Comparison of ENCODE assay signal across 8 mouse cellular contexts in the genomic region with DNA sequence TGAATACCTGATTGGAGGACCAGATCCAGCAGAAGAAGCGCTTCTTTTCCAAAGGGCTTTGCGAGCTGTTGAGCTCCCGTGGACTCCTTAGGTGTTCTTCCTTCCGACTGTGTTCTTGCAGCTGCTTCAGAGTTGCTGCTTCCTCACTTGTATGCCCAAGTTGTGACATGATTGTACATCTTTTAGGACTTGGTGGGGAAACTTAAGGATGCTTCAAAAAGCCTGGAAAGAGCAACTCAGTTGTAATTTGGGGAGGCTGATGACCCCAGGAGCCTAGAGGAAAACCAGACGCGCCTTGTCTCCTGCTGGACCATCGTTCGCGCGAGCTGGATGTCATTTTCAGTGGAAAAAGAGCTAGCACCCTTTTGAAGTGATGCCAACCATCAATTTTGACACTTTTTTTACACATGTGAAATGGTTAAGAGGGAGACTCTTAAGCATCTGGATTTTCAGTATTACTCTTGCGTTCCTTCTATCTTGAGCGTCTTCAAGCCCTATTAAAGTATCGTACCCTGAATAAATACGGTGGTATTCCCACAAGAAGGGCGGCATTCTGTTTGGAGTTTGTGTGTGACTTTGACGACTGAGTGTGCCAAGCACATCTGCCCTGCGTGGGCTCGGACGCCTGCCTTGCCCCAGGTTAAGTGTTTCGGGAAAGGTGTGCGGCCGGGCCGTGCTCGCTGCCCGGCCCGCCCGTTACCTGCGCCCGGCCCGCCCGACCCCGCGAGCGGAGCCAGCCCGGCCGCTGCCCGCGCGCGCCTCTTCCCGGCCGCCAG. TPM values are rescaled to one million over a fixed set of nuclear protein-coding genes. Genes with fewer than 3 reads are reported as not detected.
DNase-seq lines count a peak whose midpoint lies in the region; ATAC-seq and TF ChIP-seq lines count a peak whose summit lies in the region.
"Had no signal": no experiment of that assay in that cellular context is flagged by ENCODE, and none has a peak within 500 bp of the region (broad histone marks: within the 10 kb centered on the region; RNA-seq: fewer than 3 reads in every experiment).

No protein-coding gene starts in this region.

- TF ChIP-seq CTCF in olfactory bulb, adult 2 months (IDR thresholded peaks at IDR 0.05; ENCODE audit: insufficient read depth, low read depth, low read length) = no peak

- peak overlapping the region; percentile 93 for H3K27ac ChIP-seq in lung, embryonic 15.5 days
- H3K27ac ChIP-seq in embryonic facial prominence, embryonic 12.5 days = peak overlapping the region; percentile 63; the same call in 1 of the 2 replicates
- H3K27ac ChIP-seq in limb, embryonic 11.5 days (replicated peaks; ENCODE audit: low read depth, low read length) = peak overlapping the region; percentile 91
- H3K27ac ChIP-seq in olfactory bulb, adult 2 months (ENCODE audit: insufficient read depth, low read depth, low read length) = peak overlapping the region; percentile 60; the same call in 1 of the 2 replicates

- peaks cover 17% of the 10 kb centered on the region for H3K4me1 ChIP-seq in lung, embryonic 15.5 days
- peaks cover 28% of the 10 kb centered on the region for H3K4me1 ChIP-seq in embryonic facial prominence, embryonic 12.5 days
- peaks cover 2% of the 10 kb centered on the region; the same call in 1 of the 2 replicates for H3K4me1 ChIP-seq in limb, embryonic 11.5 days (ENCODE audit: control insufficient read depth, insufficient read depth, low read length)
- peaks cover 6% of the 10 kb centered on the region; the same call in 1 of the 2 replicates for H3K4me1 ChIP-seq in olfactory bulb, adult 2 months (ENCODE audit: control insufficient read depth, insufficient read depth, low read length)

- peaks cover 23% of the 10 kb centered on the region for H3K27me3 ChIP-seq in lung, embryonic 15.5 days
- peaks cover 5% of the 10 kb centered on the region; the same call in 1 of the 2 replicates for H3K27me3 ChIP-seq in embryonic facial prominence, embryonic 12.5 days
- peaks cover 11% of the 10 kb centered on the region for H3K27me3 ChIP-seq in limb, embryonic 11.5 days (ENCODE audit: control insufficient read depth, insufficient read depth, low read length)

- 13% methylated on average over 42 of the region's 42 CpGs for WGBS in lung, embryonic 15.5 days
- 6% methylated on average over 31 of the region's 42 CpGs for WGBS in embryonic facial prominence, embryonic 12.5 days
- 1% methylated on average over 42 of the region's 42 CpGs for WGBS in limb, embryonic 11.5 days
- 21% methylated on average over 42 of the region's 42 CpGs for whole genome bisulfite sequencing in olfactory bulb, adult 2 months

- H3K4me3 ChIP-seq in lung, embryonic 15.5 days = peak overlapping the region; percentile 85
- H3K4me3 ChIP-seq in embryonic facial prominence, embryonic 12.5 days = peak overlapping the region; percentile 89
- H3K4me3 ChIP-seq in limb, embryonic 11.5 days (ENCODE audit: low read depth, low read length) = peak overlapping the region; percentile 78
- peak overlapping the region; percentile 54 for H3K4me3 ChIP-seq in olfactory bulb, adult 2 months (ENCODE audit: insufficient read depth, low read depth, low read length)

- no peak for DNase-seq in lung, postnatal 36 days
- no peak for DNase-seq in limb, embryonic 11.5 days (ENCODE audit: low spot score)
- DNase-seq in adrenal gland, postnatal 10 days = no peak
- no peak for DNase-seq in layer of hippocampus, adult 9-11 months

- no peak for ATAC-seq in lung, embryonic 15.5 days (ENCODE audit: borderline replicate concordance, extremely low read depth, low FRiP score, low TSS enrichment)
- ATAC-seq in embryonic facial prominence, embryonic 12.5 days (ENCODE audit: insufficient number of reproducible peaks, insufficient read depth, low FRiP score, low TSS enrichment) = no peak
- no peak for ATAC-seq in limb, embryonic 11.5 days (ENCODE audit: insufficient number of reproducible peaks, low FRiP score, low TSS enrichment, low read depth)

- no peaks in the 10 kb centered on the region for H3K9me3 ChIP-seq in lung, embryonic 15.5 days
- no peaks in the 10 kb centered on the region for H3K9me3 ChIP-seq in embryonic facial prominence, embryonic 12.5 days
- H3K9me3 ChIP-seq in limb, embryonic 11.5 days (ENCODE audit: control insufficient read depth, low read length) = no peaks in the 10 kb centered on the region

- TF ChIP-seq POLR2A in olfactory bulb, adult 2 months (IDR thresholded peaks at IDR 0.05; ENCODE audit: insufficient read depth, low read depth, low read length) = no peak

- H3K4me2 ChIP-seq in lung, embryonic 15.5 days = peak overlapping the region; percentile 88
- H3K4me2 ChIP-seq in embryonic facial prominence, embryonic 12.5 days (replicated peaks) = peak overlapping the region; percentile 78
- H3K4me2 ChIP-seq in limb, embryonic 11.5 days (ENCODE audit: low read depth, severe bottlenecking) = peak overlapping the region; percentile 84

- no peaks in the 10 kb centered on the region for H3K36me3 ChIP-seq in lung, embryonic 15.5 days
- no peaks in the 10 kb centered on the region for H3K36me3 ChIP-seq in embryonic facial prominence, embryonic 12.5 days
- H3K36me3 ChIP-seq in limb, embryonic 11.5 days (ENCODE audit: control insufficient read depth, insufficient read depth, low read length) = no peaks in the 10 kb centered on the region

- H3K9ac ChIP-seq in lung, embryonic 15.5 days = peak overlapping the region; percentile 68
- peak overlapping the region; percentile 79 for H3K9ac ChIP-seq in embryonic facial prominence, embryonic 12.5 days
- peak overlapping the region; percentile 88 for H3K9ac ChIP-seq in limb, embryonic 11.5 days (ENCODE audit: low read length)

RNA-seq across cellular contexts. Expression of a gene that starts 0.9 kb away (rescaled TPM):
- 24.3 and 25.1 TPM in 2 replicates for polyA plus RNA-seq in lung, embryonic 15.5 days (2015; fragmentation: Nextera tagmentation; extraction: Ambion mirVana)
- polyA plus RNA-seq in embryonic facial prominence, embryonic 12.5 days (2016; fragmentation: Nextera tagmentation; extraction: Ambion mirVana) = 32.3 and 34.3 TPM in 2 replicates
- 31.4 and 34.4 TPM in 2 replicates for polyA plus RNA-seq in limb, embryonic 11.5 days (2014; fragmentation: Nextera tagmentation; extraction: Ambion mirVana)
- not detected in 2 replicates for polyA plus RNA-seq in olfactory bulb, adult 2 months (2012; ENCODE audit: insufficient read depth, insufficient read length, low replicate concordance, missing spikeins)
- total RNA-seq in adrenal gland, postnatal 10 days (2021) = 10 to 100 TPM; 38.9 to 48.8 TPM

RNA-seq across cellular contexts. Expression of a gene that starts 3.7 kb away (rescaled TPM):
- 208 and 212 TPM in 2 replicates for polyA plus RNA-seq in lung, embryonic 15.5 days (2015; fragmentation: Nextera tagmentation; extraction: Ambion mirVana)
- 206 and 207 TPM in 2 replicates for polyA plus RNA-seq in embryonic facial prominence, embryonic 12.5 days (2016; fragmentation: Nextera tagmentation; extraction: Ambion mirVana)
- 174 and 187 TPM in 2 replicates for polyA plus RNA-seq in limb, embryonic 11.5 days (2014; fragmentation: Nextera tagmentation; extraction: Ambion mirVana)
- polyA plus RNA-seq in olfactory bulb, adult 2 months (2012; ENCODE audit: insufficient read depth, insufficient read length, low replicate concordance, missing spikeins) = 558 TPM in 1 of 2 replicates, not detected in the other
- 100 to 1,000 TPM; 111 to 122 TPM for total RNA-seq in adrenal gland, postnatal 10 days (2021)

RNA-seq across cellular contexts. Expression of a gene that starts 18.0 kb away (rescaled TPM):
- 0.16 TPM in 1 of 2 replicates, not detected in the other for polyA plus RNA-seq in lung, embryonic 15.5 days (2015; fragmentation: Nextera tagmentation; extraction: Ambion mirVana)
- 0.13 TPM in 1 of 2 replicates, not detected in the other for polyA plus RNA-seq in embryonic facial prominence, embryonic 12.5 days (2016; fragmentation: Nextera tagmentation; extraction: Ambion mirVana)
- 0.10 TPM in 1 of 2 replicates, not detected in the other for polyA plus RNA-seq in limb, embryonic 11.5 days (2014; fragmentation: Nextera tagmentation; extraction: Ambion mirVana)
- polyA plus RNA-seq in olfactory bulb, adult 2 months (2012; ENCODE audit: insufficient read depth, insufficient read length, low replicate concordance, missing spikeins) = not detected in 2 replicates
- 1 to 10 TPM in 1 of 2 experiments, under 1 TPM in 1; 0.69 to 1.3 TPM for total RNA-seq in adrenal gland, postnatal 10 days (2021)
- total RNA-seq: hematopoietic stem cell, adult 5-6 weeks had no signal
